Mouse (Mus musculus) liver, postnatal 0 days (tissue): ENCODE data around the gene Fignl2.

Experiments
- CTCF ChIP-seq: sonication (generic); IDR thresholded peaks from 2 replicates; pipeline ENCODE4 v1.5.1; 2016; ENCODE audit warnings: antibody characterized with exemption, low read depth
- EP300 ChIP-seq: IDR thresholded peaks from 2 replicates; pipeline ENCODE4 v1.6.1; 2016; ENCODE audit warnings: antibody characterized with exemption, low read depth, mild to moderate bottlenecking

GRCm38 (mm10) chr15:101046527-101047193 is 31.7 kb downstream of the Fignl2 start:
- TF ChIP-seq EP300 (no peak), CTCF (no peak)
